Mouse (Mus musculus) liver, postnatal 0 days (tissue): Measurements from ENCODE around the gene Vapa. TPM values are rescaled to one million over a fixed set of nuclear protein-coding genes. Genes with fewer than 3 reads are reported as not detected.
A peak's percentile ranks its signal among the peaks of the same experiment; 100 is the strongest.

Experiments used
- ATAC-seq: fragments of 200-750 bp; cut with Nextera tagmentation; 2 replicates; pipeline ENCODE4 v1.8.0; 2017; ENCODE audit warnings: mild to moderate bottlenecking, moderate library complexity
- DNase-seq: peaks from one replicate; pipeline ENCODE4 v3.0.0-alpha.2; 2016
- H3K27ac ChIP-seq: fragments of 300-500 bp; sonication (generic); 2 replicates; pipeline ENCODE4 v1.5.1; 2014; ENCODE audit warnings: antibody characterized with exemption, moderate library complexity, mild to moderate bottlenecking, low read depth
- H3K27me3 ChIP-seq: fragments of 300-500 bp; sonication (generic); 2 replicates; pipeline ENCODE4 v1.6.1; 2014; ENCODE audit warnings: low read length, control low read depth, mixed read lengths; ENCODE audit not compliant: insufficient read depth
- H3K36me3 ChIP-seq: fragments of 300-500 bp; sonication (generic); replicated peaks from 2 replicates; pipeline ENCODE4 v1.6.1; 2014; ENCODE audit warnings: mild to moderate bottlenecking, control low read depth, low read length, moderate library complexity, mixed read lengths; ENCODE audit not compliant: insufficient read depth
- H3K4me1 ChIP-seq: fragments of 300-500 bp; sonication (generic); 2 replicates; pipeline ENCODE4 v1.6.1; 2014; ENCODE audit warnings: antibody characterized with exemption, mild to moderate bottlenecking, control low read depth; ENCODE audit not compliant: insufficient read depth
- H3K4me2 ChIP-seq: fragments of 300-500 bp; sonication (generic); 2 replicates; pipeline ENCODE4 v1.6.1; 2014; ENCODE audit warnings: low read depth, mild to moderate bottlenecking, low read length, moderate library complexity, mixed read lengths
- H3K4me3 ChIP-seq: fragments of 300-500 bp; sonication (generic); 2 replicates; pipeline ENCODE4 v1.5.1; 2014; ENCODE audit warnings: low read depth, low read length
- H3K9ac ChIP-seq: fragments of 300-500 bp; sonication (generic); replicated peaks from 2 replicates; pipeline ENCODE4 v1.6.1; 2014; ENCODE audit warnings: mild to moderate bottlenecking, moderate library complexity
- H3K9me3 ChIP-seq: fragments of 300-500 bp; sonication (generic); 2 replicates; pipeline ENCODE4 v1.6.1; 2016; ENCODE audit warnings: mild to moderate bottlenecking, control low read depth, low read length, mixed read lengths
- CTCF ChIP-seq: sonication (generic); IDR thresholded peaks from 2 replicates; pipeline ENCODE4 v1.5.1; 2016; ENCODE audit warnings: antibody characterized with exemption, low read depth
- EP300 ChIP-seq: IDR thresholded peaks from 2 replicates; pipeline ENCODE4 v1.6.1; 2016; ENCODE audit warnings: antibody characterized with exemption, low read depth, mild to moderate bottlenecking
- WGBS: fragments of 180-500 bp; shearing (Covaris S2); extraction: QIAGEN DNeasy Blood & Tissue Kit; methylation state at CpG from one replicate; pipeline ENCODE4 v1.1.7; 2014; ENCODE audit not compliant: insufficient replicate concordance; 5-methylcytosine and 5-hydroxymethylcytosine counted together
- polyA plus RNA-seq: library from polyadenylated mRNA; unstranded; fragments of >200 nt; fragmentation: Nextera tagmentation; extraction: Ambion mirVana; gene quantifications from 2 replicates; pipeline ENCODE4 v1.2.1, GENCODE M21; 2015

Vapa gene
- polyA plus RNA-seq, 1 experiment from 2014 or later = 84.0 TPM

- Histone ChIP-seq H3K9ac (no peak overlapping the region), H3K27me3 (no peaks in the 10 kb centered on the region), H3K4me1 (0 out of 2 replicates have a peak, but pooled peaks cover 4% of the 10 kb centered on the region), H3K4me3 (no peak overlapping the region), H3K27ac (no peak overlapping the region), H3K9me3 (no peaks in the 10 kb centered on the region), H3K4me2 (no peak overlapping the region), H3K36me3 (no peaks in the 10 kb centered on the region)
- 66% methylated on average over 5 of the region's 5 CpGs for WGBS
- ATAC-seq (no peak), DNase-seq (no peak)
- TF ChIP-seq CTCF (no peak), EP300 (no peak)
Observed at GRCm38 (mm10) chr17:65643579-65643978, 30.2 kb upstream of the Vapa start.

GRCm38 (mm10) chr17:65643051-65643521 is 29.7 kb upstream of the Vapa start:
- Histone ChIP-seq H3K9ac (no peak overlapping the region), H3K4me2 (no peak overlapping the region), H3K4me3 (no peak overlapping the region), H3K27me3 (no peaks in the 10 kb centered on the region), H3K9me3 (no peaks in the 10 kb centered on the region), H3K4me1 (0 out of 2 replicates have a peak, but pooled peaks cover 4% of the 10 kb centered on the region), H3K27ac (no peak overlapping the region), H3K36me3 (no peaks in the 10 kb centered on the region)
- TF ChIP-seq CTCF = no peak
- TF ChIP-seq EP300 = no peak
- no peak for ATAC-seq
- no peak for DNase-seq
- 60% methylated on average over 10 of the region's 10 CpGs for WGBS

GRCm38 (mm10) chr17:65642578-65642991 is 29.2 kb upstream of the Vapa start:
- 84% methylated on average over 5 of the region's 5 CpGs for WGBS
- ATAC-seq (no peak), DNase-seq (no peak)
- Histone ChIP-seq H3K27me3 (no peaks in the 10 kb centered on the region), H3K4me1 (0 out of 2 replicates have a peak, but pooled peaks cover 4% of the 10 kb centered on the region), H3K4me2 (no peak overlapping the region), H3K9ac (no peak overlapping the region), H3K27ac (no peak overlapping the region), H3K4me3 (no peak overlapping the region), H3K9me3 (no peaks in the 10 kb centered on the region), H3K36me3 (no peaks in the 10 kb centered on the region)
- TF ChIP-seq EP300 (no peak), CTCF (no peak)

- ATAC-seq (no peak), DNase-seq (no peak)
- TF ChIP-seq EP300 (no peak), CTCF (no peak)
- Histone ChIP-seq H3K4me3 (no peak within 1 kb of the TSS), H3K4me1 (0 out of 2 replicates have a peak, but pooled peaks cover 4% of the 10 kb centered on the region), H3K27ac (no peak within 1 kb of the TSS), H3K9ac (no peak within 1 kb of the TSS), H3K27me3 (no peaks in the 10 kb centered on the region), H3K9me3 (no peaks in the 10 kb centered on the region), H3K4me2 (no peak within 1 kb of the TSS), H3K36me3 (no peaks in the 10 kb centered on the region)
- 77% methylated on average over 11 of the region's 11 CpGs for WGBS
Observed at GRCm38 (mm10) chr17:65641734-65642218, 28.4 kb upstream of the Vapa start, which contains the start of gene Txndc2. Gene Txndc2 (minus strand): TSS chr17:65642168.

GRCm38 (mm10) chr17:65639144-65639543 is 25.8 kb upstream of the Vapa start:
- no peak for ATAC-seq

GRCm38 (mm10) chr17:65635715-65636360 is 22.5 kb upstream of the Vapa start:
- no peak overlapping the region for H3K4me3 ChIP-seq
- no peak for DNase-seq
- no peak overlapping the region for H3K9ac ChIP-seq
- H3K27ac ChIP-seq = no peak overlapping the region
- H3K36me3 ChIP-seq = no peaks in the 10 kb centered on the region
- peak; percentile 38; the same call in 1 of the 2 replicates for ATAC-seq
- peaks cover 8% of the 10 kb centered on the region for H3K4me1 ChIP-seq
- H3K4me2 ChIP-seq = 0 out of 2 replicates have a peak overlapping the region, but pooled peaks have one; percentile 6
- no peaks in the 10 kb centered on the region for H3K9me3 ChIP-seq
- WGBS = 37% methylated on average over 14 of the region's 14 CpGs
- TF ChIP-seq CTCF (no peak), EP300 (no peak)
- no peaks in the 10 kb centered on the region for H3K27me3 ChIP-seq

More at GRCm38 (mm10) chr17:65639144-65639543, 25.8 kb upstream of the Vapa start:
- Histone ChIP-seq H3K9me3 (no peaks in the 10 kb centered on the region), H3K4me2 (no peak overlapping the region), H3K36me3 (no peaks in the 10 kb centered on the region), H3K27ac (no peak overlapping the region), H3K4me1 (peaks cover 11% of the 10 kb centered on the region), H3K4me3 (no peak overlapping the region), H3K27me3 (no peaks in the 10 kb centered on the region), H3K9ac (no peak overlapping the region)
- DNase-seq = no peak
- WGBS = 71% methylated on average over 1 of the region's 1 CpGs
- TF ChIP-seq EP300 (no peak), CTCF (no peak)
